Mouse (Mus musculus) midbrain, embryonic 11.5 days (tissue): ENCODE measurements around the gene Cyb5r3. TPM values are rescaled to one million over a fixed set of nuclear protein-coding genes. Genes with fewer than 3 reads are reported as not detected.
A peak's percentile ranks its signal among the peaks of the same experiment; 100 is the strongest.

Experiments used
- ATAC-seq: fragments of 200-750 bp; cut with Nextera tagmentation; 2 replicates; pipeline ENCODE4 v1.8.0; 2017; ENCODE audit warnings: moderate TSS enrichment, moderate library complexity; ENCODE audit not compliant: low FRiP score
- DNase-seq: peaks from one replicate; pipeline ENCODE4 v3.0.0; 2015; ENCODE audit warnings: low spot score; ENCODE audit errors: missing footprints
- H3K27ac ChIP-seq: fragments of 300-500 bp; sonication (generic); 2 replicates; pipeline ENCODE4 v1.5.1; 2014; ENCODE audit warnings: low read depth, low read length
- H3K27me3 ChIP-seq: fragments of 300-500 bp; sonication (generic); 2 replicates; pipeline ENCODE4 v1.6.1; 2014; ENCODE audit warnings: mild to moderate bottlenecking, low read length, moderate library complexity, mixed read lengths; ENCODE audit not compliant: control insufficient read depth, insufficient read depth
- H3K36me3 ChIP-seq: fragments of 300-500 bp; sonication (generic); 2 replicates; pipeline ENCODE4 v1.6.1; 2014; ENCODE audit warnings: mild to moderate bottlenecking, low read length, moderate library complexity, mixed read lengths; ENCODE audit not compliant: control insufficient read depth, insufficient read depth
- H3K4me1 ChIP-seq: fragments of 300-500 bp; sonication (generic); 2 replicates; pipeline ENCODE4 v1.6.1; 2014; ENCODE audit warnings: low read length; ENCODE audit not compliant: control insufficient read depth, insufficient read depth
- H3K4me2 ChIP-seq: fragments of 300-500 bp; sonication (generic); 2 replicates; pipeline ENCODE4 v1.6.1; 2014; ENCODE audit warnings: mild to moderate bottlenecking, moderate library complexity
- H3K4me3 ChIP-seq: fragments of 300-500 bp; sonication (generic); 2 replicates; pipeline ENCODE4 v1.5.1; 2014; ENCODE audit warnings: low read depth, low read length
- H3K9ac ChIP-seq: fragments of 300-500 bp; sonication (generic); 2 replicates; pipeline ENCODE4 v1.6.1; 2014; ENCODE audit warnings: low read length
- H3K9me3 ChIP-seq: fragments of 300-500 bp; sonication (generic); 2 replicates; pipeline ENCODE4 v1.6.1; 2016; ENCODE audit warnings: low read length; ENCODE audit not compliant: control insufficient read depth
- WGBS: fragments of 180-500 bp; shearing (Covaris S2); extraction: QIAGEN DNeasy Blood & Tissue Kit; methylation state at CpG from one replicate; pipeline ENCODE4 v1.1.7; 2014; 5-methylcytosine and 5-hydroxymethylcytosine counted together
- polyA plus RNA-seq: library from polyadenylated mRNA; unstranded; fragments of >200 nt; fragmentation: Nextera tagmentation; extraction: Ambion mirVana; gene quantifications from 2 replicates; pipeline ENCODE4 v1.2.1, GENCODE M21; 2014

The Cyb5r3 gene
- polyA plus RNA-seq, 1 experiment from 2014 or later, result 156 TPM

DNA sequence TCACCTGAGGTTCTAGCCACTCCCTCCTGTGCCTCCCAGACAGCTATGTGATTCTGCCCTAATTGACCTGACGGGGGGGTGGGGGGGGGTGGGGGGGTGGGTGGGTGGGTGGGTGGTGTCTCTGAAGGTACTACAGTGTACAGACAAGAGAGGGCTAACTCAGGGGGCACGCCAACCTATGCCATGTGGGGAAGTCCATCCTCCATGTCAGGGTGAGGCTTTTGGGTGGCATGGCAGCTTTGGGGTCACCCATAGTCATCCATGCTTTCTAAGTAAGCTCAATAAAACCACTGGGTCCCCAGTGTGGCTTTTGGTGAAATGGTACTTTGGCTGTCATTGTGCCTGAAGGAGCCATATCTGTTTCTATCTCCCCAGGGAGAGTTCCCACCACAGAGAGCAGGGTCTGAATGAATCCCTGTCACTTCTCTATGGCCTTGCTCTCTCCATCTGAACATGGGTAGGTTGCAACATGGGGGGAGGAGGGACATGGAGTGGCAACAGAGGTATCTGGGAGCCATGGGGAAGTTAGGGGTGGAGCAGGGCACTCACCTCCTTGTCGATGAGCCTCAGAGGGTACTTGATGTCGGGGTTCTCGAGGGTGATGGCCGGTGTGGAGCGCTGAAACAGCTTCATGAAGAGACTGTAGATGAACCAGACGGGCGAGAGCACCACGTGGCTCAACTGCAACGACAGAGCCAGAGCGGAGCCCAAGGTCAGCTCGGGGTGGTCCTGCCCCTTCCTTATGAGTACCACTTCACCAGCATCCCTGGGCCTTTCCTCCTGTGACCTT is 6.7 kb downstream of the Cyb5r3 start:
- ATAC-seq (no peak), DNase-seq (peak; percentile 53)
- H3K36me3 ChIP-seq, result no peaks in the 10 kb centered on the region
- H3K4me3 ChIP-seq, result no peak overlapping the region
- H3K9ac ChIP-seq, result no peak overlapping the region
- H3K9me3 ChIP-seq, result no peaks in the 10 kb centered on the region
- H3K4me1 ChIP-seq, result peaks cover 11% of the 10 kb centered on the region
- 96% methylated on average over 13 of the region's 13 CpGs for WGBS
- no peak overlapping the region for H3K4me2 ChIP-seq
- no peak overlapping the region for H3K27ac ChIP-seq
- no peaks in the 10 kb centered on the region for H3K27me3 ChIP-seq

GRCm38 (mm10) chr15:83164971-83165471 is 7.4 kb downstream of the Cyb5r3 start:
- no peaks in the 10 kb centered on the region for H3K27me3 ChIP-seq
- no peaks in the 10 kb centered on the region; the same call in 1 of the 2 replicates for H3K36me3 ChIP-seq
- H3K27ac ChIP-seq, result no peak overlapping the region
- H3K4me3 ChIP-seq, result no peak overlapping the region
- no peak overlapping the region for H3K9ac ChIP-seq
- WGBS, result 69% methylated on average over 5 of the region's 5 CpGs
- peaks cover 14% of the 10 kb centered on the region for H3K4me1 ChIP-seq
- H3K9me3 ChIP-seq, result no peaks in the 10 kb centered on the region
- ATAC-seq (no peak), DNase-seq (peak; percentile 51)
- no peak overlapping the region for H3K4me2 ChIP-seq

- 88% methylated on average over 11 of the region's 11 CpGs for WGBS
- no peak overlapping the region for H3K27ac ChIP-seq
- H3K9me3 ChIP-seq, result no peaks in the 10 kb centered on the region
- no peaks in the 10 kb centered on the region for H3K27me3 ChIP-seq
- DNase-seq, result no peak
- peaks cover 14% of the 10 kb centered on the region for H3K4me1 ChIP-seq
- H3K9ac ChIP-seq, result no peak overlapping the region
- peaks cover 5% of the 10 kb centered on the region for H3K36me3 ChIP-seq
- ATAC-seq, result no peak
- H3K4me2 ChIP-seq, result no peak overlapping the region
- H3K4me3 ChIP-seq, result no peak overlapping the region
Observed at GRCm38 (mm10) chr15:83162818-83163485, 9.4 kb downstream of the Cyb5r3 start.

DNA sequence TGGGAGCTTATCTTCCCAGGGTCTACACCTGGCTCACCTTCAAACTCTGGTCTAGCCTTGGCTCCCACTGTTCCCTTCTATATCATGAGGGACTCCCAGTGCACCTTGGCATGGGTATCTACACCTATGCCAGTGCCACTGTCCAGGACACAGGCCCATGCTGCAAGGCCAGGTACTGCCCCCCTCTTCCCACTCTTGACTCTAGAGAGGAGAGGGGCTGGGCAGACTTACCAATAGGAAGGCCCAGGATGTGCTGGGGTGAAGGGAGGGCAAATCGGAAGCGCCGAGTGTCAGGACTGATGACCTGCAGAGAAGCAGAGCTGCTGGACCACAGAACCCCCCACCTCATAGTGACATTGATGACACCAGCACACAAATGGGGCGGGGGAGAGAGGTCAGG is 10.4 kb downstream of the Cyb5r3 start:
- ATAC-seq (no peak), DNase-seq (no peak)
- H3K9me3 ChIP-seq, result no peaks in the 10 kb centered on the region
- WGBS, result 95% methylated on average over 4 of the region's 4 CpGs
- no peak overlapping the region for H3K9ac ChIP-seq
- no peak overlapping the region for H3K4me2 ChIP-seq
- peaks cover 14% of the 10 kb centered on the region for H3K4me1 ChIP-seq
- H3K4me3 ChIP-seq, result no peak overlapping the region
- H3K27ac ChIP-seq, result no peak overlapping the region
- no peaks in the 10 kb centered on the region for H3K27me3 ChIP-seq
- peaks cover 7% of the 10 kb centered on the region for H3K36me3 ChIP-seq

- 22% methylated on average over 10 of the region's 10 CpGs for WGBS
- Histone ChIP-seq H3K36me3 (peaks cover 7% of the 10 kb centered on the region), H3K27me3 (no peaks in the 10 kb centered on the region), H3K27ac (no peak overlapping the region; the same call in 1 of the 2 replicates), H3K4me1 (peaks cover 14% of the 10 kb centered on the region), H3K4me3 (no peak overlapping the region), H3K4me2 (no peak overlapping the region), H3K9me3 (no peaks in the 10 kb centered on the region), H3K9ac (peak overlapping the region; percentile 30)
- DNase-seq, result peak; percentile 90
- ATAC-seq, result peak; percentile 68
Observed at GRCm38 (mm10) chr15:83161062-83161748, 11.2 kb downstream of the Cyb5r3 start.

- H3K27me3 ChIP-seq, result no peaks in the 10 kb centered on the region
- no peak overlapping the region for H3K4me2 ChIP-seq
- peaks cover 7% of the 10 kb centered on the region for H3K36me3 ChIP-seq
- WGBS, result 90% methylated on average over 4 of the region's 4 CpGs
- no peak overlapping the region for H3K27ac ChIP-seq
- peaks cover 14% of the 10 kb centered on the region for H3K4me1 ChIP-seq
- H3K4me3 ChIP-seq, result no peak overlapping the region
- ATAC-seq, result no peak
- no peak for DNase-seq
- no peaks in the 10 kb centered on the region for H3K9me3 ChIP-seq
- H3K9ac ChIP-seq, result no peak overlapping the region
Observed at GRCm38 (mm10) chr15:83160561-83160960, 11.8 kb downstream of the Cyb5r3 start.

DNA sequence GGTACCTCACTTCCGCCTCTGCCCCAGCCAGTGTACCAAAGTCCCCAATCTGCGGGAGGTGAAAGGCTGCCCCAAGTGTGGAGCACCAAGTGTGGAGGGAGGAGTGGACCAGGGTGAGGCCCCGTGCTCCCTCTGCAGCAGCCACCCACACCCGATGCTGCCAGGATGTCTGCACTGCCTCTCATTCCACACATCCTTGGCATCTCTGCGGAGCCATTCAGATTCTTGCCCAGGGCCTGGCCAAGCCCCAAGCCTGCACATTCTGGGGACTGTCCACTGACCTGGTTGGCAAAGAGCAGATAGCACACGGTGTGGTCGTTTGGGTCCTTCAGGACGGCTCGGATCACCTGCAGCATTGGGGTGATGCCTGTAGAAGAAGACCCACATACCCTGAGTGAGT is 12.6 kb downstream of the Cyb5r3 start:
- H3K4me3 ChIP-seq, result no peak overlapping the region
- H3K27me3 ChIP-seq, result no peaks in the 10 kb centered on the region
- no peak overlapping the region for H3K9ac ChIP-seq
- peak; percentile 41 for DNase-seq
- no peak overlapping the region for H3K4me2 ChIP-seq
- no peaks in the 10 kb centered on the region for H3K9me3 ChIP-seq
- H3K36me3 ChIP-seq, result peaks cover 7% of the 10 kb centered on the region
- H3K27ac ChIP-seq, result no peak overlapping the region
- no peak for ATAC-seq
- H3K4me1 ChIP-seq, result peaks cover 14% of the 10 kb centered on the region
- WGBS, result 97% methylated on average over 9 of the region's 9 CpGs

- no peaks in the 10 kb centered on the region for H3K27me3 ChIP-seq
- no peak for ATAC-seq
- WGBS, result 93% methylated on average over 7 of the region's 7 CpGs
- no peak for DNase-seq
- H3K4me3 ChIP-seq, result no peak overlapping the region
- H3K4me2 ChIP-seq, result no peak overlapping the region
- no peak overlapping the region for H3K27ac ChIP-seq
- H3K36me3 ChIP-seq, result peaks cover 7% of the 10 kb centered on the region
- peaks cover 14% of the 10 kb centered on the region for H3K4me1 ChIP-seq
- H3K9ac ChIP-seq, result no peak overlapping the region
- H3K9me3 ChIP-seq, result no peaks in the 10 kb centered on the region
Observed at GRCm38 (mm10) chr15:83158587-83159160, 13.7 kb downstream of the Cyb5r3 start.
